Mouse (Mus musculus) intestine, postnatal 0 days (tissue): Measurements from ENCODE around the gene Cntn5. TPM values are rescaled to one million over a fixed set of nuclear protein-coding genes. Genes with fewer than 3 reads are reported as not detected.

Experiments
- ATAC-seq: fragments of 200-750 bp; cut with Nextera tagmentation; 2 replicates; pipeline ENCODE4 v1.8.0; 2017; ENCODE audit warnings: mild to moderate bottlenecking, moderate TSS enrichment, moderate library complexity
- H3K27ac ChIP-seq: fragments of 300-500 bp; sonication (generic); 2 replicates; pipeline ENCODE4 v1.5.1; 2014; ENCODE audit warnings: mild to moderate bottlenecking, low read depth, low read length, moderate library complexity
- H3K27me3 ChIP-seq: fragments of 300-500 bp; sonication (generic); replicated peaks from 2 replicates; pipeline ENCODE4 v1.6.1; 2014; ENCODE audit warnings: low read length, mixed read lengths; ENCODE audit not compliant: control insufficient read depth, insufficient read depth
- H3K36me3 ChIP-seq: fragments of 300-500 bp; sonication (generic); 2 replicates; pipeline ENCODE4 v1.6.1; 2014; ENCODE audit warnings: mild to moderate bottlenecking, moderate library complexity; ENCODE audit not compliant: control insufficient read depth, insufficient read depth
- H3K4me1 ChIP-seq: fragments of 300-500 bp; sonication (generic); replicated peaks from 2 replicates; pipeline ENCODE4 v1.6.1; 2014; ENCODE audit warnings: antibody characterized with exemption, low read length, mixed read lengths; ENCODE audit not compliant: control insufficient read depth, insufficient read depth
- H3K4me2 ChIP-seq: fragments of 300-500 bp; sonication (generic); replicated peaks from 2 replicates; pipeline ENCODE4 v1.6.1; 2014; ENCODE audit warnings: low read depth, mild to moderate bottlenecking, moderate library complexity
- H3K4me3 ChIP-seq: fragments of 300-500 bp; sonication (generic); 2 replicates; pipeline ENCODE4 v1.5.1; 2014; ENCODE audit warnings: low read depth, low read length
- H3K9ac ChIP-seq: fragments of 300-500 bp; sonication (generic); 2 replicates; pipeline ENCODE4 v1.6.1; 2014; ENCODE audit warnings: mild to moderate bottlenecking, low read depth, low read length
- H3K9me3 ChIP-seq: fragments of 300-500 bp; sonication (generic); 2 replicates; pipeline ENCODE4 v1.6.1; 2016; ENCODE audit warnings: mixed run types; ENCODE audit not compliant: control insufficient read depth
- CTCF ChIP-seq: sonication (generic); IDR thresholded peaks from 2 replicates; pipeline ENCODE4 v1.5.1; 2016; ENCODE audit warnings: low read depth, mild to moderate bottlenecking, control low read depth, antibody characterized with exemption, moderate library complexity
- WGBS: fragments of 180-500 bp; shearing (Covaris S2); extraction: QIAGEN DNeasy Blood & Tissue Kit; methylation state at CpG from one replicate; pipeline ENCODE4 v1.1.7; 2014; 5-methylcytosine and 5-hydroxymethylcytosine counted together
- polyA plus RNA-seq: library from polyadenylated mRNA; unstranded; fragments of >200 nt; fragmentation: Nextera tagmentation; extraction: Ambion mirVana; gene quantifications from 2 replicates; pipeline ENCODE4 v1.2.1, GENCODE M21; 2015

Gene Cntn5
- polyA plus RNA-seq, 1 experiment from 2014 or later, result 0.87 TPM

DNA sequence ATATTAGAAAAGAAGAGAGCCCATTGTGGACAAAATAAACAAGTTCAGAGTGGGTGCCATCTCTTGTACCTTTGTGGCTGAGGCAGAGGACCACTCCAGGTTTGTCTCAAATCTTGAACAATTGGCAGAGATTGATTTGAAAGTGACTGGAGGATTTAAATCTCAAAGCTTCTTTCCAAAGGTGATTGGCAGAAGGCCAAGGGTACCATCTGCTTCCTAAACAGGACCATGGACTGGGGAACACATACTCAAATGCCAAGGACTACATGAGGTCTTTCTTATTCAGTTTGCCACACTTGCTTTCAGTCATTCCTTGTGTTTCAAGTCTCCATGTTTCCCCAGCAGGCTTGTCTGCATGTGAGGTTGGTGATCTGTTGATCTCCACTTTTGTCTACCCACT, 528.3 kb downstream of the Cntn5 start:
- Histone ChIP-seq H3K27ac (no peak overlapping the region), H3K36me3 (no peaks in the 10 kb centered on the region), H3K9ac (no peak overlapping the region), H3K27me3 (no peaks in the 10 kb centered on the region), H3K9me3 (no peaks in the 10 kb centered on the region), H3K4me1 (no peaks in the 10 kb centered on the region), H3K4me2 (no peak overlapping the region), H3K4me3 (no peak overlapping the region)
- TF ChIP-seq CTCF, result no peak
- ATAC-seq, result no peak

DNA sequence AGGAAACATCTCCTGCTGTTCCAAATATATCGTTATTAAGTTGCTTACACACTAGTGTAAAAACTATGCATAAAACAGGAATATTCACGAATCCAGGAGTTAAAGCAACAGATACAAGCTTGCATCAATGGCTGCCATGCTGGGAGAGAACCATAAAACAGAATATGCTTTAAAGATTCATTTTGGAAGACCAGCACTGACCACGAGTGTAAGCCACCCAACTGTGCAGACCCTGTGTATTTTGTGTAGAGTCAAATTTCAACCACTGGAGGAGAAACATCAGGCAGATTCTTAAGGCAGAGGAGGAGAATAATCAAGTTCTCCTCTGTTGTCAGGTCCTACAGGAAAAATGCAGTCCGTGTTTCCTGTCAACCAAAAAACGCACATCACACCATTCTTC, 535.6 kb downstream of the Cntn5 start:
- Histone ChIP-seq H3K4me3 (no peak overlapping the region), H3K27ac (no peak overlapping the region), H3K36me3 (no peaks in the 10 kb centered on the region), H3K4me2 (no peak overlapping the region), H3K9ac (no peak overlapping the region), H3K4me1 (no peaks in the 10 kb centered on the region), H3K27me3 (no peaks in the 10 kb centered on the region), H3K9me3 (no peaks in the 10 kb centered on the region)
- no peak for TF ChIP-seq CTCF
- no peak for ATAC-seq
- 74% methylated on average over 5 of the region's 5 CpGs for WGBS

DNA sequence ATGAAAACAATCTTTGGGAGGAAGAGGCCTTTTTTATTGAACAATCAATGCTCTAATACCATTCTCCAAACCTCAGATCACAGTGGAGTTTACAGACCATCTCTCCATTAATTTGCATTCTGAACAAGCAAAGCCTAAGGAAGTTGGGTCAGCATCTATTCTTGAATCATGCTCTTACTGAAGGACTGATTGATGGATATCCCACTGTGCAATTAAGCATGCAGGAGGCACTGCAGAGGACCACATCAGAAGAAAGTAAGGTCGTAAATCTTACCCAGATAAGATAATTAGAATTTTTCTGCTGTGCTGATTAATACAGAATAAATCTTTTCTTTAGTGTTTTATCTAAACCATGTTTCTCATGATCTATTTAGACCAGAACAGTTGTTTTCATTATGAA, 536.2 kb downstream of the Cntn5 start:
- no peak for TF ChIP-seq CTCF
- no peak overlapping the region for H3K4me2 ChIP-seq
- H3K36me3 ChIP-seq, result no peaks in the 10 kb centered on the region
- H3K9me3 ChIP-seq, result no peaks in the 10 kb centered on the region
- 49% methylated on average over 1 of the region's 1 CpGs for WGBS
- H3K9ac ChIP-seq, result no peak overlapping the region
- no peak overlapping the region for H3K27ac ChIP-seq
- ATAC-seq, result no peak
- no peaks in the 10 kb centered on the region for H3K4me1 ChIP-seq
- no peaks in the 10 kb centered on the region for H3K27me3 ChIP-seq
- no peak overlapping the region for H3K4me3 ChIP-seq

DNA sequence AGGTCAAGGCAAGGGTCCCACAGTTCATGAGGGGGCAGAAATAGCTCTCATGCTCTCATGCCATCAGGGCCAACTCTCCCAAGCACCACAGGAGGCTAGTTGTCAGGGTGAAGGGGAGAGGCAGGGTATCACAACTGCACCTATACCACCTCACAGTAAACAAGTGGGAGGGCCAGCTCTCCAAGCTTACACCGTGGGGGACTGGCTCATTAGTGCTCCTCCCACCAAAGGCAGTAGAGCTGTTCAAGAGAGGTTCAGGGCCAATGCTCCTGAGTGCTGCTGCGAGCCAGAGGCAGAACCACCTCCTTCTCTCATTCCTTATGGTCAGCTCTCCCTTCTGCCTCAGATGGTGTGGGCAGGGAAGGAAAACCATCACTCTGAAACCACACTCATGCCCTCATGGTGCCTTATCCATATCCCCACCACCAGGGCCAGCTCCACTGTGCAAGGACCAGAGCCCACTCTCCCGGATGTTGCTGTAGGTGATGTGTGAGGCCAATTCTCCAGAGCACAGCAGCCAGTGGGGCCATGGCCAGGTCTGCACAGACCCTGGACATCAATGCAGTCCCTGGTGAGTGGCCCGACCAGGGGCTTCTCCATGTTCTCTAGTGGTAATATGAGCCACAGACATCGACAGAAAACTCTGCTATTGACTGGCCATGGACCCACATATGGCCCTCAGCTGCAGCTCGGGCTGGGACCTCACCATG, 538.2 kb downstream of the Cntn5 start:
- Histone ChIP-seq H3K36me3 (no peaks in the 10 kb centered on the region), H3K27me3 (no peaks in the 10 kb centered on the region), H3K9ac (no peak overlapping the region), H3K9me3 (no peaks in the 10 kb centered on the region), H3K27ac (no peak overlapping the region), H3K4me2 (no peak overlapping the region), H3K4me3 (no peak overlapping the region), H3K4me1 (no peaks in the 10 kb centered on the region)
- TF ChIP-seq CTCF, result no peak
- no peak for ATAC-seq
- 69% methylated on average over 6 of the region's 6 CpGs for WGBS

DNA sequence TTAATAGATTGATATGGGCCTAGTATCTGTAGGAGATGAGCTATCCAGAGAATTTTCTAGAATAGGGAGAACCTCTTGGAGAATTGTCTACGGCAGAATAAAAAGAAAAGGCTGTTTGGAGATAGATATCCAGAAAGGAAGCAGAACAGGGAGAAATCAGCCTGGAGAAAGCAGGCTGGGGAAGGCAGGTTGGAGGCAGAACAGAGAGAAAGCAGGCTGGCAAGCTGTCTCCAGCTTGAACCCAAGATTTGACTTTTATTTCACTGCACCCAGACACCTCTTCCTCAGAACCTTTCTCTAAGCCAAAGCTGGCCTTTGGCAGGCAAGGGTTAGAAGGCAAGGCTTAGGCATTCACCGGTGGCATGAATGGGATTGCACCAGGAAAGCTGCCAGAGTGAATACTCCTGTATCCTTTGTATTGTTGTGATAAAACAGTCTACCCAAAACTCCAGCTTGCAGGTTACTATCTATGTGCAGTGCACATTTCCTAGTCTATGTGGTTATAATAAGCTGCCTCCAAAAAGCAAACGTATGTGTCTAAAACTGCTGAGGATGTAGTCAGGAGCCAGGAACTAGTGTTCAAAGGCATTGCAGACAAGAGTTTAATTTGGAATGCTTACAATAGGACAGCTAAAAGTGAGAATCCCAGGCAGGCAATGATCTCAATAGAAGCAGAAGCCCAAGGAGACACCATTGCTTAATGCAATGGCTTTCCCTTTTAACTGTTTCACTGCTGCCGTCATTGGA, 553.5 kb downstream of the Cntn5 start:
- 88% methylated on average over 4 of the region's 4 CpGs for WGBS

DNA sequence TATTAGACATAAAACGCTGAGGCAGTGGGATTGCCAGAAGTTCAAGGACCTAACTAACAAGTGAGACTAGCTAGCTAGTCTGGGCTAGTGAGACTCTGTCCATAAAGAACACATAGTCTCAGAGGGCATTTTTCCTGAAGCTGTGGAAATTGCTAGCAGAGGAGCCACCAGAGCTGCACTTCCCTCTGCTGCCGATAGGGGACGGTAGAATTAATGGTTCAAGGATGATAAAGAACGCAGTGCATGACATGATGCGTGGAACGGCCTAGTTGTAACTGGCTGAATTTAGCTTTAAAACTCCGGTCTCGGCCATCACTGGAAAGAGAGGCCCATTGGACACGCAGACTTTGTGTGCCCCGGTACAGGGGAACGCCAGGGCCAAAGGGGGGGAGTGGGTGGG, 555.8 kb downstream of the Cntn5 start:
- Histone ChIP-seq H3K4me3 (no peak overlapping the region), H3K9me3 (no peaks in the 10 kb centered on the region), H3K9ac (no peak overlapping the region), H3K4me1 (no peaks in the 10 kb centered on the region), H3K27me3 (no peaks in the 10 kb centered on the region), H3K4me2 (no peak overlapping the region), H3K27ac (no peak overlapping the region), H3K36me3 (no peaks in the 10 kb centered on the region)
- ATAC-seq, result no peak
- 81% methylated on average over 9 of the region's 11 CpGs for WGBS
- no peak for TF ChIP-seq CTCF

More for the DNA sequence above, 553.5 kb downstream of the Cntn5 start:
- Histone ChIP-seq H3K4me3 (no peak overlapping the region), H3K27ac (no peak overlapping the region), H3K27me3 (no peaks in the 10 kb centered on the region), H3K4me2 (no peak overlapping the region), H3K4me1 (no peaks in the 10 kb centered on the region), H3K9me3 (no peaks in the 10 kb centered on the region), H3K9ac (no peak overlapping the region), H3K36me3 (no peaks in the 10 kb centered on the region)
- ATAC-seq, result no peak
- TF ChIP-seq CTCF, result no peak
